Mouse (Mus musculus) testis, adult 2 months (tissue): Measurements from ENCODE around the gene E030018B13Rik.

ENCODE experiments used
- CTCF ChIP-seq: fragments of 200-500 bp; IDR thresholded peaks from 2 replicates; pipeline ENCODE4 v1.5.1; 2012; ENCODE audit warnings: low read depth, mild to moderate bottlenecking, inconsistent platforms, low read length, moderate library complexity; ENCODE audit not compliant: control insufficient read depth, insufficient read depth, insufficient replicate concordance
- POLR2A ChIP-seq: fragments of 200-500 bp; IDR thresholded peaks from 2 replicates; pipeline ENCODE4 v1.6.1; 2012; ENCODE audit warnings: low read depth, mild to moderate bottlenecking, inconsistent platforms, low read length, moderate library complexity; ENCODE audit not compliant: control insufficient read depth

GRCm38 (mm10) chr7:63924747-63925412, 8.2 kb downstream of the E030018B13Rik start:
- TF ChIP-seq POLR2A (no peak), CTCF (no peak)
